Mouse (Mus musculus): ENCODE results near the gene Btg1.

- TF ChIP-seq CTCF (IDR thresholded peaks at IDR 0.05; ENCODE audit: control insufficient read depth, insufficient read depth, insufficient replicate concordance, low read depth, low read length) (no peak), POLR2A (IDR thresholded peaks at IDR 0.05; ENCODE audit: control insufficient read depth, low read depth, low read length) (no peak)
Observed at GRCm38 (mm10) chr10:96625061-96625460, 8.3 kb downstream of the Btg1 start.
